Mouse (Mus musculus) heart, embryonic 11.5 days (tissue): Measurements from ENCODE around the gene Pigt. TPM values are rescaled to one million over a fixed set of nuclear protein-coding genes. Genes with fewer than 3 reads are reported as not detected.

Source experiments
- ATAC-seq: fragments of 200-750 bp; cut with Nextera tagmentation; replicated peaks from 2 replicates; pipeline ENCODE4 v1.8.0; 2017; ENCODE audit warnings: moderate library complexity; ENCODE audit not compliant: insufficient number of reproducible peaks, low FRiP score, low TSS enrichment
- H3K27ac ChIP-seq: fragments of 300-500 bp; sonication (generic); 2 replicates; pipeline ENCODE4 v1.5.1; 2014; ENCODE audit warnings: mild to moderate bottlenecking, low read depth, low read length
- H3K27me3 ChIP-seq: fragments of 300-500 bp; sonication (generic); 2 replicates; pipeline ENCODE4 v1.6.1; 2014; ENCODE audit warnings: mild to moderate bottlenecking, low read length, mixed read lengths; ENCODE audit not compliant: control insufficient read depth, insufficient read depth
- H3K36me3 ChIP-seq: fragments of 300-500 bp; sonication (generic); 2 replicates; pipeline ENCODE4 v1.6.1; 2014; ENCODE audit warnings: mild to moderate bottlenecking, low read length, moderate library complexity, mixed read lengths; ENCODE audit not compliant: control insufficient read depth, insufficient read depth
- H3K4me1 ChIP-seq: fragments of 300-500 bp; sonication (generic); 2 replicates; pipeline ENCODE4 v1.6.1; 2014; ENCODE audit warnings: low read length; ENCODE audit not compliant: control insufficient read depth, insufficient read depth
- H3K4me2 ChIP-seq: fragments of 300-500 bp; sonication (generic); 2 replicates; pipeline ENCODE4 v1.6.1; 2014; ENCODE audit warnings: mild to moderate bottlenecking, moderate library complexity
- H3K4me3 ChIP-seq: fragments of 300-500 bp; sonication (generic); 2 replicates; pipeline ENCODE4 v1.5.1; 2014; ENCODE audit warnings: low read depth, low read length
- H3K9ac ChIP-seq: fragments of 300-500 bp; sonication (generic); 2 replicates; pipeline ENCODE4 v1.6.1; 2014; ENCODE audit warnings: mild to moderate bottlenecking, low read depth, low read length, moderate library complexity
- H3K9me3 ChIP-seq: fragments of 300-500 bp; sonication (generic); replicated peaks from 2 replicates; pipeline ENCODE4 v1.6.1; 2016; ENCODE audit warnings: low read length; ENCODE audit not compliant: control insufficient read depth
- WGBS: fragments of 180-500 bp; shearing (Covaris S2); extraction: QIAGEN DNeasy Blood & Tissue Kit; methylation state at CpG from one replicate; pipeline ENCODE4 v1.1.7; 2014; ENCODE audit not compliant: insufficient replicate concordance; 5-methylcytosine and 5-hydroxymethylcytosine counted together
- polyA plus RNA-seq: library from polyadenylated mRNA; unstranded; fragments of >200 nt; fragmentation: Nextera tagmentation; extraction: Ambion mirVana; gene quantifications from 2 replicates; pipeline ENCODE4 v1.2.1, GENCODE M21; 2014

The Pigt gene
- polyA plus RNA-seq, 1 experiment from 2014 or later = 63.0 TPM

GRCm38 (mm10) chr2:164454846-164455245 lies 42.5 kb upstream of the Pigt start:
- Histone ChIP-seq H3K4me2 (no peak overlapping the region), H3K36me3 (no peaks in the 10 kb centered on the region), H3K27ac (no peak overlapping the region), H3K27me3 (no peaks in the 10 kb centered on the region), H3K4me1 (peaks cover 21% of the 10 kb centered on the region), H3K9me3 (no peaks in the 10 kb centered on the region), H3K4me3 (no peak overlapping the region), H3K9ac (no peak overlapping the region)
- 64% methylated on average over 10 of the region's 10 CpGs for whole genome bisulfite sequencing
- ATAC-seq = no peak

GRCm38 (mm10) chr2:164455421-164456190 lies 41.7 kb upstream of the Pigt start:
- 65% methylated on average over 6 of the region's 6 CpGs for WGBS
- Histone ChIP-seq H3K27me3 (no peaks in the 10 kb centered on the region), H3K9ac (no peak overlapping the region), H3K4me1 (peaks cover 21% of the 10 kb centered on the region), H3K4me3 (no peak overlapping the region), H3K4me2 (no peak overlapping the region), H3K36me3 (no peaks in the 10 kb centered on the region), H3K9me3 (no peaks in the 10 kb centered on the region), H3K27ac (no peak overlapping the region)
- ATAC-seq = no peak

- H3K4me2 ChIP-seq = peak overlapping the region; percentile 52; the same call in 1 of the 2 replicates
- H3K9me3 ChIP-seq = no peaks in the 10 kb centered on the region
- H3K27me3 ChIP-seq = no peaks in the 10 kb centered on the region
- no peak for ATAC-seq
- WGBS = 80% methylated on average over 1 of the region's 1 CpGs
- no peak overlapping the region for H3K27ac ChIP-seq
- H3K4me1 ChIP-seq = peaks cover 21% of the 10 kb centered on the region
- H3K4me3 ChIP-seq = no peak overlapping the region
- no peaks in the 10 kb centered on the region for H3K36me3 ChIP-seq
- H3K9ac ChIP-seq = no peak overlapping the region
Measured at GRCm38 (mm10) chr2:164456413-164456812, 40.9 kb upstream of the Pigt start.

- Histone ChIP-seq H3K27me3 (no peaks in the 10 kb centered on the region), H3K9me3 (no peaks in the 10 kb centered on the region), H3K4me2 (peak within 1 kb of the TSS; percentile 52), H3K9ac (peak within 1 kb of the TSS; percentile 39), H3K27ac (no peak within 1 kb of the TSS), H3K4me1 (peaks cover 25% of the 10 kb centered on the region), H3K4me3 (peak within 1 kb of the TSS; percentile 8; the same call in 1 of the 2 replicates), H3K36me3 (no peaks in the 10 kb centered on the region)
- under 1% methylated on average over 7 of the region's 7 CpGs for WGBS
- no peak for ATAC-seq
Measured at GRCm38 (mm10) chr2:164456864-164457300, 40.4 kb upstream of the Pigt start, which contains the start of gene Sys1. Sys1 (plus strand) TSS chr2:164456964.

GRCm38 (mm10) chr2:164457942-164458341 lies 39.4 kb upstream of the Pigt start:
- 59% methylated on average over 7 of the region's 7 CpGs for WGBS
- Histone ChIP-seq H3K9ac (no peak overlapping the region), H3K4me1 (peaks cover 22% of the 10 kb centered on the region), H3K36me3 (no peaks in the 10 kb centered on the region), H3K27me3 (no peaks in the 10 kb centered on the region), H3K4me3 (no peak overlapping the region), H3K27ac (no peak overlapping the region), H3K4me2 (no peak overlapping the region), H3K9me3 (no peaks in the 10 kb centered on the region)
- no peak for ATAC-seq

- H3K4me2 ChIP-seq = no peak overlapping the region
- H3K27me3 ChIP-seq = no peaks in the 10 kb centered on the region
- no peaks in the 10 kb centered on the region for H3K9me3 ChIP-seq
- no peak overlapping the region for H3K4me3 ChIP-seq
- H3K27ac ChIP-seq = no peak overlapping the region
- no peaks in the 10 kb centered on the region for H3K36me3 ChIP-seq
- ATAC-seq = no peak
- 82% methylated on average over 8 of the region's 8 CpGs for WGBS
- no peak overlapping the region for H3K9ac ChIP-seq
- peaks cover 21% of the 10 kb centered on the region for H3K4me1 ChIP-seq
Measured at GRCm38 (mm10) chr2:164458535-164458934, 38.8 kb upstream of the Pigt start.

GRCm38 (mm10) chr2:164460745-164461551 lies 36.4 kb upstream of the Pigt start, which contains the start of gene Gm20458:
Gm20458 (plus strand) TSS chr2:164460967.
- under 1% methylated on average over 72 of the region's 79 CpGs for WGBS
- Histone ChIP-seq H3K9ac (peak within 1 kb of the TSS; percentile 81), H3K4me1 (peaks cover 15% of the 10 kb centered on the region), H3K9me3 (no peaks in the 10 kb centered on the region), H3K27ac (peak within 1 kb of the TSS; percentile 83), H3K36me3 (peaks cover 4% of the 10 kb centered on the region), H3K4me2 (peak within 1 kb of the TSS; percentile 89), H3K27me3 (no peaks in the 10 kb centered on the region), H3K4me3 (peak within 1 kb of the TSS; percentile 92)
- ATAC-seq = peak; percentile 95

- H3K36me3 ChIP-seq = peaks cover 4% of the 10 kb centered on the region
- ATAC-seq = no peak
- no peak overlapping the region for H3K27ac ChIP-seq
- no peak overlapping the region for H3K4me2 ChIP-seq
- no peak overlapping the region for H3K9ac ChIP-seq
- no peaks in the 10 kb centered on the region for H3K9me3 ChIP-seq
- H3K4me1 ChIP-seq = peaks cover 9% of the 10 kb centered on the region
- no peaks in the 10 kb centered on the region for H3K27me3 ChIP-seq
- no peak overlapping the region for H3K4me3 ChIP-seq
Measured at GRCm38 (mm10) chr2:164465161-164465560, 32.2 kb upstream of the Pigt start.
